Mouse (Mus musculus) heart, adult 2 months (tissue): ENCODE results near the gene Plekha6.

Source experiments
- CTCF ChIP-seq: fragments of 200-600 bp; IDR thresholded peaks from 2 replicates; pipeline ENCODE4 v1.8.1; 2022; ENCODE audit warnings: antibody characterized with exemption, mild to moderate bottlenecking, moderate library complexity
- EP300 ChIP-seq: fragments of 200-500 bp; IDR thresholded peaks from 2 replicates; pipeline ENCODE4 v1.6.1; 2011; ENCODE audit warnings: low read depth, low read length, control low read depth; ENCODE audit not compliant: insufficient read depth
- POLR2A ChIP-seq: fragments of 200-500 bp; IDR thresholded peaks from 2 replicates; pipeline ENCODE4 v1.6.1; 2011; ENCODE audit warnings: mild to moderate bottlenecking, low read depth, low read length, control low read depth; ENCODE audit not compliant: insufficient read depth

DNA sequence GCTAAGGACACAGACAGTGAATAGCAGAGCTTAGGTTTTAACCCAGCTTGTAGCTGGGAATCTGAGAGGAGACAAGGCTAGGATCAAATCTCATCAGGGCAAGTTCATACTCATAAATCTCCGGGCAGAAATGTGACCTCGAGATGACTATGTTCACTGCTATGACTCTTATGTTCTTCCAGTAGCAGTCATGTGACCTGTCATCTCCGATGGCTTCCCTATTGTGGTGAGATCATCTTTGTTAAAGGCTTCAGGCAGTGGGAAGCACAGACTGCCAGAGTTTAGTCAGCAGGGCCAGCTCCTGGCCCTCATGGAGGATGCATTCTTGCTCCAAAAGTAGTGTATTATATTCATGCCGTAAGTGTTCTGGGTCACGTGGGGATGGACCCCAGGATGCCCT is 113.0 kb downstream of the Plekha6 start:
- TF ChIP-seq CTCF (no peak), POLR2A (no peak), EP300 (no peak)
